Mouse (Mus musculus): ENCODE measurements around the gene Mcrs1. TPM values are rescaled to one million over a fixed set of nuclear protein-coding genes. Genes with fewer than 3 reads are reported as not detected.
A peak's percentile ranks its signal among the peaks of the same experiment; 100 is the strongest.

The Mcrs1 gene
- 185 and 190 TPM in 2 replicates for polyA plus RNA-seq (2015; fragmentation: Nextera tagmentation; extraction: Ambion mirVana)

GRCm38 (mm10) chr15:99251626-99252380 lies at the start of gene Mcrs1:
Mcrs1 (minus strand) TSS chr15:99251961.
- Histone ChIP-seq H3K9me3 (replicated peaks) (no peaks in the 10 kb centered on the region), H3K27ac (replicated peaks) (peak within 1 kb of the TSS; percentile 97), H3K36me3 (peaks cover 21% of the 10 kb centered on the region), H3K4me3 (replicated peaks) (peak within 1 kb of the TSS; percentile 66), H3K27me3 (replicated peaks) (no peaks in the 10 kb centered on the region), H3K4me2 (peak within 1 kb of the TSS; percentile 82), H3K4me1 (peaks cover 26% of the 10 kb centered on the region), H3K9ac (replicated peaks) (peak within 1 kb of the TSS; percentile 64)
- ATAC-seq (ENCODE audit: low FRiP score), result peak; percentile 96
- WGBS, result under 1% methylated on average over 52 of the region's 52 CpGs

GRCm38 (mm10) chr15:99296213-99296612 lies 44.5 kb upstream of the Mcrs1 start:
- no peak for ATAC-seq (ENCODE audit: low FRiP score)
- H3K36me3 ChIP-seq, result no peaks in the 10 kb centered on the region
- peak overlapping the region; percentile 67 for H3K4me3 ChIP-seq (replicated peaks)
- peak overlapping the region; percentile 72 for H3K4me2 ChIP-seq
- peak overlapping the region; percentile 91; the same call in 1 of the 2 replicates for H3K27ac ChIP-seq (replicated peaks)
- 34% methylated on average over 5 of the region's 5 CpGs for WGBS
- H3K27me3 ChIP-seq (replicated peaks), result no peaks in the 10 kb centered on the region
- H3K9ac ChIP-seq (replicated peaks), result peak overlapping the region; percentile 82
- peaks cover 28% of the 10 kb centered on the region for H3K4me1 ChIP-seq
- H3K9me3 ChIP-seq (replicated peaks), result no peaks in the 10 kb centered on the region

DNA sequence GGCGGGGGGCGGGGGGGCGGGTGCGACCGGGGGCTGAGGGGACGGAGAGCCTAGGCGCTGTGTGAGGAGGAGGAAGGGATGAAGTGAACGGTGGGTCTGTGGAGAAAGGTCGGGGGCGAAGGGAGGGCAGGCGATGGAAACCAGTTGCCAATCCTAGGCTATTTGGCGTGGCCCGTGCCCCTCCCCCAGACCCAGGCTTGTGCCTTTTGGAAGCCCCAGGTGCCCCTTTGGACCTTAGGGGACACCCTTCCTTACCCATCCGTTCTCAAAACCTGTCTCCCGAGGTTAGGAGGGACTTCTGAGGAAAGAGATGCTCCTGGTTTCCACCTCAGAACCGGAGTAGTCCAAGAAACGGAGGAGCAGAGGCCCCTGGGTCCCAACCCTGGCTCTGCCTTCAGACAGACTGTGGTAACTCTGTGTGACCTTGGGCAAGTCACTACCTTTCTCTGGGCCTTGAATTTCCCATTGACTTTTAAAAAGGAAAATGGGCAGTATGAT lies 43.8 kb upstream of the Mcrs1 start, which contains the start of gene Fam186b:
Gene Fam186b (minus strand): TSS at position 405 of the 498 bp plus-strand sequence.
- no peaks in the 10 kb centered on the region for H3K27me3 ChIP-seq (replicated peaks)
- WGBS, result under 1% methylated on average over 12 of the region's 17 CpGs
- H3K4me2 ChIP-seq, result peak within 1 kb of the TSS; percentile 72
- no peaks in the 10 kb centered on the region for H3K36me3 ChIP-seq
- peak within 1 kb of the TSS; percentile 67 for H3K4me3 ChIP-seq (replicated peaks)
- H3K9me3 ChIP-seq (replicated peaks), result no peaks in the 10 kb centered on the region
- ATAC-seq (ENCODE audit: low FRiP score), result peak; percentile 56; the same call in 1 of the 2 replicates
- peak within 1 kb of the TSS; percentile 82 for H3K9ac ChIP-seq (replicated peaks)
- peaks cover 28% of the 10 kb centered on the region for H3K4me1 ChIP-seq
- peak within 1 kb of the TSS; percentile 91 for H3K27ac ChIP-seq (replicated peaks)

- ATAC-seq (ENCODE audit: low FRiP score), result peak; percentile 95
- Histone ChIP-seq H3K4me1 (peaks cover 28% of the 10 kb centered on the region), H3K9ac (replicated peaks) (peak within 1 kb of the TSS; percentile 82), H3K27me3 (replicated peaks) (no peaks in the 10 kb centered on the region), H3K4me3 (replicated peaks) (peak within 1 kb of the TSS; percentile 67), H3K9me3 (replicated peaks) (no peaks in the 10 kb centered on the region), H3K4me2 (peak within 1 kb of the TSS; percentile 72), H3K36me3 (no peaks in the 10 kb centered on the region), H3K27ac (replicated peaks) (peak within 1 kb of the TSS; percentile 91)
- WGBS, result 0% methylated on average over 45 of the region's 64 CpGs
These were observed 43.1 kb upstream of the Mcrs1 start, which contains the start of gene Prpf40b for GRCm38 (mm10) chr15:99294813-99295374. Prpf40b (plus strand) TSS chr15:99295087.

GRCm38 (mm10) chr15:99294287-99294686 lies 42.5 kb upstream of the Mcrs1 start:
- H3K9me3 ChIP-seq (replicated peaks), result no peaks in the 10 kb centered on the region
- H3K4me2 ChIP-seq, result peak overlapping the region; percentile 72
- peak overlapping the region; percentile 67 for H3K4me3 ChIP-seq (replicated peaks)
- H3K4me1 ChIP-seq, result peaks cover 28% of the 10 kb centered on the region
- no peaks in the 10 kb centered on the region for H3K36me3 ChIP-seq
- H3K9ac ChIP-seq (replicated peaks), result peak overlapping the region; percentile 82
- 29% methylated on average over 16 of the region's 16 CpGs for WGBS
- H3K27me3 ChIP-seq (replicated peaks), result no peaks in the 10 kb centered on the region
- ATAC-seq (ENCODE audit: low FRiP score), result peak; percentile 0; the same call in 1 of the 2 replicates
- H3K27ac ChIP-seq (replicated peaks), result peak overlapping the region; percentile 91; the same call in 1 of the 2 replicates

- ATAC-seq (ENCODE audit: low FRiP score), result no peak
- no peaks in the 10 kb centered on the region for H3K36me3 ChIP-seq
- no peak overlapping the region for H3K4me3 ChIP-seq (replicated peaks)
These were observed 38.8 kb upstream of the Mcrs1 start for GRCm38 (mm10) chr15:99290586-99290985.

DNA sequence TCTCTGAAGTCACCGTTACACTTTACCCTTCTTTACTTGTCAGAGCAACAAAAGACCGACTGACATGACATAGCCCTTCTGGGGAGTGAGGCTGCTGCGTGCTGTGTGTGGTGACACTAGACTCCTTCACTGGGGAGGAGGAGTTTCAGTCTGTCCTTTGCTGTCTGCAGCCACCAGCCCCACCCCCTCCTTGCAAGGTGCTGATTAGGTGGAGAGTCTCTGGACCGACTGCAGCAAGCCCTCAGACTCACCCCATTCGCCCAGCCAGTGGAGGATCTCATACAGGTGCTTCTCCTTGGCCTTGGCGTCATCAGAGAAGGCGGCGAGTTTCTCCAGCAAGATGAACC lies 33.4 kb upstream of the Mcrs1 start:
- no peaks in the 10 kb centered on the region for H3K36me3 ChIP-seq
- no peaks in the 10 kb centered on the region for H3K27me3 ChIP-seq (replicated peaks)
- H3K9me3 ChIP-seq (replicated peaks), result no peaks in the 10 kb centered on the region
- no peak overlapping the region for H3K4me3 ChIP-seq (replicated peaks)
- 54% methylated on average over 8 of the region's 8 CpGs for WGBS
- no peak overlapping the region for H3K9ac ChIP-seq (replicated peaks)
- H3K27ac ChIP-seq (replicated peaks), result no peak overlapping the region
- no peak for ATAC-seq (ENCODE audit: low FRiP score)
- no peaks in the 10 kb centered on the region for H3K4me1 ChIP-seq
- no peak overlapping the region for H3K4me2 ChIP-seq

More at GRCm38 (mm10) chr15:99290586-99290985, 38.8 kb upstream of the Mcrs1 start:
- WGBS, result 94% methylated on average over 11 of the region's 11 CpGs
- no peaks in the 10 kb centered on the region for H3K9me3 ChIP-seq (replicated peaks)
- no peaks in the 10 kb centered on the region for H3K27me3 ChIP-seq (replicated peaks)
- H3K9ac ChIP-seq (replicated peaks), result no peak overlapping the region
- H3K27ac ChIP-seq (replicated peaks), result no peak overlapping the region
- H3K4me1 ChIP-seq, result peaks cover 8% of the 10 kb centered on the region
- no peak overlapping the region for H3K4me2 ChIP-seq

- WGBS, result 54% methylated on average over 14 of the region's 14 CpGs
- no peak for ATAC-seq (ENCODE audit: low FRiP score)
- Histone ChIP-seq H3K4me3 (replicated peaks) (no peak overlapping the region), H3K36me3 (no peaks in the 10 kb centered on the region), H3K4me2 (no peak overlapping the region), H3K4me1 (no peaks in the 10 kb centered on the region), H3K27me3 (replicated peaks) (no peaks in the 10 kb centered on the region), H3K27ac (replicated peaks) (no peak overlapping the region), H3K9me3 (replicated peaks) (no peaks in the 10 kb centered on the region), H3K9ac (replicated peaks) (no peak overlapping the region)
These were observed 32.9 kb upstream of the Mcrs1 start for GRCm38 (mm10) chr15:99284527-99285188.

- no peak overlapping the region for H3K9ac ChIP-seq (replicated peaks)
- H3K4me1 ChIP-seq, result no peaks in the 10 kb centered on the region
- H3K27me3 ChIP-seq (replicated peaks), result no peaks in the 10 kb centered on the region
- ATAC-seq (ENCODE audit: low FRiP score), result no peak
- no peaks in the 10 kb centered on the region for H3K36me3 ChIP-seq
- H3K4me3 ChIP-seq (replicated peaks), result no peak overlapping the region
- WGBS, result 68% methylated on average over 10 of the region's 10 CpGs
- H3K27ac ChIP-seq (replicated peaks), result no peak overlapping the region
- H3K9me3 ChIP-seq (replicated peaks), result no peaks in the 10 kb centered on the region
- H3K4me2 ChIP-seq, result no peak overlapping the region
These were observed 31.7 kb upstream of the Mcrs1 start for GRCm38 (mm10) chr15:99283456-99283855.

DNA sequence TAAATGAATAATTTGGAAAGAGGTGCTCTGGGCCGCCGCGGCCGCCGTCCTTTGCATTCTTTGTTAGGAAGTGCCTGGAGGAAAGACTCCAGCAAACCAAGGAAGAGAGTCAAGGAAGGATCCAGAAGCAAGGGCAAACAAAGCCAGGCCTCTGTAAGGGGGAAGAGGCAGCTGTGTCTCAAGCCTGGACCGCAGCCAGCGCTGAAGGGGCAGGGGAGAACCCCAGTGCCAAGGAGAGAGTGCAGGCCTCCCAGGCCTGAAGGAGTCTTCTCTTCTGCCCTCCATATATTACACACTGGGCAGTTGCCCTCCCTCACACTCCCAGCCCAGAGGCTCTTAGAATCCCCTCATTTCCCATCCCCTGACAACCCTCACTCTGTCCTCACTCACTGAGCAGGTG lies 26.5 kb upstream of the Mcrs1 start:
- H3K9ac ChIP-seq (replicated peaks), result no peak overlapping the region
- H3K4me1 ChIP-seq, result 0 out of 2 replicates have a peak, but pooled peaks cover 3% of the 10 kb centered on the region
- no peaks in the 10 kb centered on the region for H3K27me3 ChIP-seq (replicated peaks)
- H3K27ac ChIP-seq (replicated peaks), result no peak overlapping the region
- no peak overlapping the region for H3K4me2 ChIP-seq
- WGBS, result 83% methylated on average over 7 of the region's 7 CpGs
- H3K4me3 ChIP-seq (replicated peaks), result no peak overlapping the region
- H3K36me3 ChIP-seq, result no peaks in the 10 kb centered on the region
- ATAC-seq (ENCODE audit: low FRiP score), result no peak
- H3K9me3 ChIP-seq (replicated peaks), result no peaks in the 10 kb centered on the region

DNA sequence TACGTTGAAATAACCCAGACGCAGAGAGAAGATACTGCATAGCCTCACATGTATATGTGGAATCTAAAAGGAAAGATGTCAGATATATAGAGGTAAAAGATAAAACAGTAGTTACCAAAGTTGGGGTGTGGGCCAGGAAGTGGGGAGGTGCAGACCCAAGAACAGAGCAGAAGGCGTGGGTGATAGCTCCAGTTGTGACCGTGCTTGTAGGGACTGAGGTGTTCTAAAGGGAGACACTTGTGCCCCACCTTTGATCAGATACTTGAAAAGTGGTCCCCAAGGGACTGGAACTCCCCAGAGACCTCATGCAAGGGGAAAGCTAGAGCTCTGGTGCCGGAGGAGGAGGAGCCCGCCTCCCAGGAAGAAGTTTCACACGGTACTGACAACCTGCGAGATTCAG lies 24.3 kb upstream of the Mcrs1 start:
- Histone ChIP-seq H3K27ac (replicated peaks) (no peak overlapping the region), H3K4me3 (replicated peaks) (no peak overlapping the region), H3K9me3 (replicated peaks) (no peaks in the 10 kb centered on the region), H3K36me3 (no peaks in the 10 kb centered on the region), H3K4me1 (0 out of 2 replicates have a peak, but pooled peaks cover 6% of the 10 kb centered on the region), H3K9ac (replicated peaks) (no peak overlapping the region), H3K27me3 (replicated peaks) (no peaks in the 10 kb centered on the region), H3K4me2 (no peak overlapping the region)
- no peak for ATAC-seq (ENCODE audit: low FRiP score)
- WGBS, result 85% methylated on average over 8 of the region's 8 CpGs
